Mouse (Mus musculus): ENCODE measurements around the gene Olfr202. TPM values are rescaled to one million over a fixed set of nuclear protein-coding genes. Genes with fewer than 3 reads are reported as not detected.
"Not testable (repeated sequence)": the region's sequence is repeated elsewhere in the genome, so short reads cannot be mapped to it uniquely, and the experiment has no call there.

The Olfr202 gene
- total RNA-seq (2021) = not detected
- long read RNA-seq, experiment 1 = 0 reads
- long read RNA-seq, experiment 2 = 0 reads

DNA sequence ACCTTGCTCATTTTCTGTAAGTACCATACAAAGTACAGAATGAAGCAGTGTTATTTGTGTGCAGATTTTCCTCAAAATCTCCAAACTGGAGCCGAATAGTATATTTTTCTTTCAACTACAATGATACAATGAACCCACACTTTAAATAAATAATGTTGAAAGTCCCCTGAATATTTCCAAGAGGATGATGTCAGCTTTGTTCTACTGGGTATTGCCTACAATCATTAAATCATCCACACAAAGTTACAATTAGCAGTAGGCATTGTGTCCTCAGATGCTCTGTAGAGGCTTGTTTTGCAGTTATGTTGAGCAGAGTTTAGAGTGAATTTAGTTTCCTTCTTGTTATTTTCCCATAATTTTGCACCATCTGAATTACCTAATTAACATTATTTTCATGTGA lies at the start of gene Olfr202:
TSS of gene Olfr202 (minus strand) at position 101 of the 400 bp plus-strand sequence.
- no peak for DNase-seq

DNA sequence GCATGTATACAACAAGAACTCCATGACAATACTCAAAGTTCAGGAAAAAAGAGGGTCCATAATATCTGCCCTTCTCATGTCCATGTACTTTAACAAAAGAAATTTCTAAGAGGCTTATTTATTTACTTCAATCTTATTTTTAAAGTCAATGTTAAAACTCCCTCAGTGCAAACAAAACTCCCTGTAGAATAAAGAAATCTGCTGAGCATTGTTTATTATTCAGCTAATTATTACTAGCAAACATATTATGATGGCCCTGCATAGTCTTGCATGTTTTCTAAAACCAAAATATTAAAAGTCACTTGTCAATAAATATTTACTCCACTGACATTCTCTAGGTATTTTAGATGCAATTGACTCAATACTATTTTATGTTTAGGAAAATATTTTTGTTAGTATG lies 44.4 kb upstream of the Olfr202 start, which contains the start of gene Olfr205:
TSS of gene Olfr205 (minus strand) at position 101 of the 400 bp plus-strand sequence.
- no peak for DNase-seq

DNA sequence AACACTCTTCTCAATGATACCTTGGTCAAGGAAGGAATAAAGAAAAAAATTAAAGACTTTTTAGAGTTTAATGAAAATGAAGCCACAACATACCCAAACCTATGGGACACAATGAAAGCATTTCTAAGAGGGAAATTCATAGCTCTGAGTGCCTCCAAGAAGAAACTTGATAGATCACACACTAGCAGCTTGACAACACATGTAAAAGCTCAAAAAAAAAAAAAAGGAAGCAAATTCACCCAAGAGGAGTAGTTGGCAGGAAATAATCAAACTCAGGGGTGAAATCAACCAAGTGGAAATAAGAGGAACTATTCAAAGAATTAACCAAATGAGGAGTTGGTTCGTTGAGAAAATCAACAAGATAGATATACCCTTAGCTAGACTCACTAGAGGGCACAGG lies 36.7 kb upstream of the Olfr202 start:
- not testable (repeated sequence) for DNase-seq

DNA sequence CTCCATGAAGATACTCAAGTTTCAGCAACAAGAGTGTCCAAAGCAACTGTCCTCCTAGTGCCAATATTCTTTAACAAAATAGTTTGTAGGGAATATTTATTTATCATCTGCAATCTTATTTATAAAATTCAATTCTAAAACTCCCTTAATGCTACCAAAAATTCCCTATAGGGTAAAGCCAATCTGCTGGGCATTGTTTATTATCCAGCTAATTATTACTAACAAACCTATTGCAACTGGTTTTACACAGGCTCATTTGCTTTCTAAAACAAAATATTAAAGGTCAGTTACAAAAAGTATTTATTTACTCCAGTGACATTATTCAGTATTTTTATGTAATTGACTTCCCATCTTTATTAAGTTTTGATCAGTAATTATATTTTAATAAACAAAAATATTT lies 31.6 kb upstream of the Olfr202 start, which contains the start of gene Olfr204:
TSS of gene Olfr204 (minus strand) at position 101 of the 400 bp plus-strand sequence.
- DNase-seq = no peak

DNA sequence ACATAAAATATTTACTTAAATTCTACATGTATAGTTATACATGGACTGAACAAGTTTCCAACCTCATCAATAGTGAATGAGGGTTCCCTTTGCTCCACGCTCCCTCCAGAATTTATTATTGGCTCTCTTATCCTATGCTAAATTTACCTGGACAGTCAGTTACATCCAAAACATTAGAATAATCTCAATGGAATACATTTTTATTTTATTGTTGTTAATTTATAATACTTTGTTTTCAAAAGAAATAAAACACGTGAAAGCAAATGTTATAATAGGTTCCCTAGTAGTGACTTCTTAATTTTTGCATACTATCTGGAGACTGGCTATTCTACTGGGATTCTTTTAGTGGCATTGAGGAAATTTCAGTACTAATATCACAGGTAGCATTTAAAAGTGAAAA lies 12.0 kb upstream of the Olfr202 start, which contains the start of gene Olfr203:
TSS of gene Olfr203 (plus strand) at position 301 of the 400 bp plus-strand sequence.
- no peak for DNase-seq

DNA sequence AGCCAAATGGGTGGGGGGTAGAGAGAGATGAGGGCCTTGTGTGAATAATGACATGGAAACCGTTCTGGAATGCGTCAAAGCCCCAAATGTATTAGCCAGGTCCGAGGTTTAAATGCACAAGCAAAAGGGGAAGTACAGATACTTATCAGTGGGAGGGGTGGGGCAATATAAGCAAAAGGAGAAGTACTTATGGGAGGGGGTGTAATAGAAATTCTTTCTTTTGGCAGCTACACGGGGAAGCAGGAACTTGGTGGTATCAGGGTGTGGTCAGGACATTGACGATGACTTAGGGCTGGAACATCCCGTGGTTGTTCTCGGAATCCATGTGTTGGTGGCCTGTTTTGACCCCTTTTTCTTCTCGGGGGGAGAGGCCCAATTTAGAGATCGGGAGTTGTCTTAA lies 983 bp upstream of the Olfr202 start:
- DNase-seq = not testable (repeated sequence)

DNA sequence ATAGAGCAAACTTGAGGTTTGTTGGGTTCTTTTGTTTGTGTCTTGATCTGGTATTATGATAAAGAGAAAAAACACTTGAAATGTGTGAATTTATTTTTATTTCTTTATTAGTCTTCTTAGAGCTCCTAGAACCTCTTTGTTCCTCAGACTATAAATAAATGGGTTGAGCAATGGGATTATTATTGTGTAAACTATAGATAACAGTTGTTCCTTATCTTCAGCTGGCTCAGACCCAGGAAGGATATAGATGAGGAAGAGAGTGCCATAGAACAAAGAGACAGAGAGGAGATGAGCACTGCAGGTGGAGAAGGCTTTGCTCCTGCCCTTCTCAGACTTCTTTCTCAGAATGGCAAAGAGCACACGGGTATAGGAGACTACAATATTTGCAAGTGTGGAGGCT lies 3.1 kb downstream of the Olfr202 start:
- DNase-seq = no peak

DNA sequence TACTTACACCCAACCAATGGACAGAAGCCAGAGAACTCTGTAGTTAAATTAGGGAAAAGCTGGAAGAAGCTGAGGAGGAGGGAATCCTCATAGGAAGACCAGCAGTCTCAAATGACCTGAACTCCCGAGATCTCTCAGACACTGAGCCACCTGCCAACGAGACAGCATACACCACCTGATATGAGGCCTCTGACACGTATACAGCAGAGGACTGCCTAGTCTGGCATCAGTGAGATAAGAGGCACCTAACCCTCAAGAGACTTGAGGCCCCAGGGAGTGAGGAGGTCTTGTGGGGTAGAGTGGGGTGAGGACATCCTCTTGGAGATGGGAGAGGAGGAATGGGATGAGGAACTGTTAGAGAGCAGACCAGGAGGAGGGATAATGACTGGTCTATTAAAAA lies 6.1 kb downstream of the Olfr202 start:
- no peak for DNase-seq

DNA sequence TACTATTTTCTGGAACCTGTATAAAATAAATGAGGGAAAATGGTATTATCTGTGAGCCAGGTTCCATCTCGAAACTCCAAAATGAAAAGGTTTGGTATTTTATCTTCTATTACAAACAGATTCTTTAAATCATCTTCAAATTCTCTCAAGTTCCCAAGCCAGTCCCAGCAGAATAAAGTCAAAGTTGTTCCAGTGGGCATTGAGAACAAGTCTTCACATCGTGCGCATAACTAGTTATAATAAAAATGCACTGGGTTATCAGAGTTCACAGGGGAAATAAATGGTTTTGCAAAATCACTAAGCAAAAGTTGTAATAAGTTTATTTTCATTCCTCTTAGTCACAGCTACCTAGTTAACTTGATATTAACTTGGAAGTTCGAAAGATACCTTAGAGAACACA lies 14.1 kb downstream of the Olfr202 start, which contains the start of gene Olfr201:
TSS of gene Olfr201 (minus strand) at position 101 of the 400 bp plus-strand sequence.
- DNase-seq = not testable (repeated sequence)

DNA sequence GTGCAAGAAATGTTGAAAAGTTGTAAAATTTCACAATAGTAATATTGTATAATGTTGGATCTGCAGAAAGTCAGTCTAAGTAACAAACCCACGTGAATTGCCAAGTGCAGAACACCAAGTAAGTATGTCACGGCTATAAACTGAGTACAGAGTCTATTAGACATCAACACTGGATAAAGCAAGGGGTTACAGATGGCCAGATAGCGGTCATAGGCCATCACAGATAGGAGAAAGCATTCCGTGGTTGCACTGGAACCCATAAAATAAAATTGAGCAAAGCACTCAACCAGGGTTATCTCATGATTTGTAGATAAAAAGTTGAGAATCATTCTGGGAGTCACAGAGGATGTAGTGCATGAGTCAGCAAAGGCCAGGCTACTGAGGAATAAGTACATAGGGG lies 17.5 kb downstream of the Olfr202 start:
- not testable (repeated sequence) for DNase-seq

DNA sequence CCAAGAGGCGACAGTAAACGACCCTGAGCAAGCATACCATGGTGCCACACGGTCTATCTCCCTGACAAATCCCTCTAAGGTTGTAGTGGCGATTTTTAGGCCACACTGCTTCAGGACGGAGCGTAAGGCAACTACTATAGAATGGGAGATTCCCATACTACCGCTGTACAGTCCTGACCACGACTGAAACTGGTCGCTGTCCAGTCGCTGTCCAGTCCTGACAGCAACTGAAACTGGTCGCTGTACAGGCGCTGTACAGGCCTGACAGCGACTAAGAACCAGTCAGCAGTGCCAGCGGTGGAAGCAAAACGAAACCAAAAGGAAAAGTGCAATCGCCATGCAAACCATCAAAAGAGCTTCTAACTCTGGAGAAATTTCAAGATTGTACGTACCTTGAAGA lies 36.9 kb downstream of the Olfr202 start:
- DNase-seq = no peak

Other genes starting within 250 kb of the Olfr202 start
- gene Olfr187, start 247.0 kb downstream of the Olfr202 start, total RNA-seq (2021) = not detected
- gene Olfr190, start 208.8 kb downstream of the Olfr202 start, total RNA-seq (2021) = not detected
- not detected for gene Olfr191, start 197.0 kb downstream of the Olfr202 start, total RNA-seq (2021)
- not detected for gene Olfr193, start 174.9 kb downstream of the Olfr202 start, total RNA-seq (2021)
- not detected for gene Olfr194, start 165.7 kb downstream of the Olfr202 start, total RNA-seq (2021)
- not detected for gene Olfr195, start 139.7 kb downstream of the Olfr202 start, total RNA-seq (2021)
- gene Olfr196, start 116.3 kb downstream of the Olfr202 start, total RNA-seq (2021) = not detected
- gene Olfr198, start 83.3 kb downstream of the Olfr202 start, total RNA-seq (2021) = not detected
- gene Olfr199, start 67.0 kb downstream of the Olfr202 start, total RNA-seq (2021) = not detected
- not detected for gene Olfr201, start 14.2 kb downstream of the Olfr202 start, total RNA-seq (2021)
- gene Olfr203, start 12.1 kb upstream of the Olfr202 start, total RNA-seq (2021) = not detected
- not detected for gene Olfr204, start 31.5 kb upstream of the Olfr202 start, total RNA-seq (2021)
- not detected for gene Olfr205, start 44.3 kb upstream of the Olfr202 start, total RNA-seq (2021)
- not detected for gene Olfr206, start 62.5 kb upstream of the Olfr202 start, total RNA-seq (2021)
- gene Olfr209, start 77.2 kb upstream of the Olfr202 start, total RNA-seq (2021) = not detected
- not detected for gene Gabrr3, start 120.5 kb upstream of the Olfr202 start, total RNA-seq (2021)
- gene Riox2, start 185.0 kb upstream of the Olfr202 start, total RNA-seq (2021) = 10 to 100 TPM; 11.5 to 13.4 TPM

All from gastrocnemius, postnatal 10 days (tissue).